In the genomic region with DNA sequence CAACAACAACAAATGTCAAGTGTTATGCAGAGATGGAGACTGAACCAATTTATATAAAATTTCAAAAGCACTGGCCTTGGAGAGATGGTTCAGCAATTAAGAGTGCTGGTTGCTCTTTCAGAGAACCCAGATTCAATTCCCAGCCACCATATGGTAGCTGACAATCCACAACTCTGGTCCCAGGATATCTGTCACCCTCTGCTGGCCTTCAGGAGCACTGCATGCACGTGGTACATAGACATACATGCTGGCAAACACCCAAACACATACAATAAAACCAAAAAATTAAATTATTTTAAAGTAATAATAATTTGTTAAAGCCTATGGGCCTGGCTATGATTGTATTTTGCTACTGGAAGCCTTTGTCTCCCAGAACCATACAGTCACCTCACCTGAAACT, we compare ENCODE assay signal across 12 mouse cellular contexts.
DNase-seq lines count a peak whose midpoint lies in the region; ATAC-seq and TF ChIP-seq lines count a peak whose summit lies in the region.
"Had no signal": no experiment of that assay in that cellular context is flagged by ENCODE, and none has a peak within 500 bp of the region (broad histone marks: within the 10 kb centered on the region; RNA-seq: fewer than 3 reads in every experiment).

No protein-coding gene starts in this region.

- H3K36me3 ChIP-seq in hindbrain, embryonic 11.5 days (ENCODE audit: control insufficient read depth, insufficient read depth, low read length) = no peaks in the 10 kb centered on the region
- no peaks in the 10 kb centered on the region for H3K36me3 ChIP-seq in hindbrain, embryonic 10.5 days
- no peaks in the 10 kb centered on the region for H3K36me3 ChIP-seq in lung, embryonic 14.5 days (ENCODE audit: insufficient read depth)
- H3K36me3 ChIP-seq: intestine, embryonic 15.5 days; neural tube, embryonic 13.5 days had no signal

- no peak overlapping the region for H3K4me3 ChIP-seq in hindbrain, embryonic 11.5 days (ENCODE audit: low read depth, low read length)
- no peak overlapping the region for H3K4me3 ChIP-seq in hindbrain, embryonic 10.5 days
- H3K4me3 ChIP-seq in lung, embryonic 14.5 days (ENCODE audit: low read depth, low read length) = no peak overlapping the region
- H3K4me3 ChIP-seq: intestine, embryonic 15.5 days; neural tube, embryonic 13.5 days had no signal

- peak; percentile 19 for DNase-seq in hindbrain, embryonic 11.5 days (ENCODE audit: low spot score)
- DNase-seq in hindbrain, embryonic 10.5 days (ENCODE audit: low spot score) = no peak
- peak; percentile 32 for DNase-seq in lung, embryonic 14.5 days
- no peak for DNase-seq in lung, adult 18-20 months
- peak; percentile 47 for DNase-seq in embryo, embryonic 10.5 days (ENCODE audit: low spot score)
- DNase-seq in right cerebral cortex, postnatal 14 days = no peak
- DNase-seq: adrenal gland, postnatal 25 days; right cerebral cortex, postnatal 4 days had no signal

- no peaks in the 10 kb centered on the region for H3K9me3 ChIP-seq in hindbrain, embryonic 11.5 days (ENCODE audit: control insufficient read depth, low read length)
- H3K9me3 ChIP-seq in hindbrain, embryonic 10.5 days = no peaks in the 10 kb centered on the region
- H3K9me3 ChIP-seq in lung, embryonic 14.5 days (ENCODE audit: low read depth, low read length) = no peaks in the 10 kb centered on the region
- H3K9me3 ChIP-seq: intestine, embryonic 15.5 days; neural tube, embryonic 13.5 days had no signal

- no peak overlapping the region for H3K9ac ChIP-seq in hindbrain, embryonic 11.5 days (ENCODE audit: low read depth, low read length)
- no peak overlapping the region for H3K9ac ChIP-seq in lung, embryonic 14.5 days
- H3K9ac ChIP-seq: intestine, embryonic 15.5 days; neural tube, embryonic 13.5 days had no signal

- H3K27ac ChIP-seq in hindbrain, embryonic 11.5 days (ENCODE audit: low read depth, low read length) = no peak overlapping the region
- H3K27ac ChIP-seq in hindbrain, embryonic 10.5 days = no peak overlapping the region
- no peak overlapping the region for H3K27ac ChIP-seq in lung, embryonic 14.5 days (ENCODE audit: low read depth)
- H3K27ac ChIP-seq: intestine, embryonic 15.5 days; neural tube, embryonic 13.5 days had no signal

- WGBS in hindbrain, embryonic 11.5 days = 31% methylated on average over 1 of the region's 1 CpGs
- 21% methylated on average over 1 of the region's 1 CpGs for WGBS in hindbrain, embryonic 10.5 days
- WGBS in lung, embryonic 14.5 days = 28% methylated on average over 1 of the region's 1 CpGs

- no peak for ATAC-seq in hindbrain, embryonic 11.5 days (ENCODE audit: low FRiP score)
- ATAC-seq in lung, embryonic 14.5 days (ENCODE audit: insufficient read depth) = no peak
- peak; percentile 58 for ATAC-seq in megakaryocyte progenitor cell, adult 5-6 weeks (replicated peaks; ENCODE audit: poor library complexity)
- ATAC-seq: intestine, embryonic 15.5 days had no signal

- no peaks in the 10 kb centered on the region for H3K4me1 ChIP-seq in hindbrain, embryonic 11.5 days (replicated peaks; ENCODE audit: control insufficient read depth, insufficient read depth, low read length)
- H3K4me1 ChIP-seq in hindbrain, embryonic 10.5 days (replicated peaks) = no peaks in the 10 kb centered on the region
- H3K4me1 ChIP-seq in lung, embryonic 14.5 days (ENCODE audit: insufficient read depth) = no peaks in the 10 kb centered on the region
- H3K4me1 ChIP-seq: intestine, embryonic 15.5 days; neural tube, embryonic 13.5 days had no signal

- no peak overlapping the region for H3K4me2 ChIP-seq in hindbrain, embryonic 11.5 days (replicated peaks; ENCODE audit: low read depth, low read length)
- H3K4me2 ChIP-seq in lung, embryonic 14.5 days = no peak overlapping the region
- H3K4me2 ChIP-seq: heart, embryonic 11.5 days; intestine, embryonic 15.5 days; neural tube, embryonic 13.5 days had no signal

- H3K27me3 ChIP-seq in hindbrain, embryonic 11.5 days (ENCODE audit: control insufficient read depth, insufficient read depth, low read length) = no peaks in the 10 kb centered on the region
- no peaks in the 10 kb centered on the region for H3K27me3 ChIP-seq in hindbrain, embryonic 10.5 days (ENCODE audit: insufficient read depth, poor library complexity, severe bottlenecking)
- no peaks in the 10 kb centered on the region for H3K27me3 ChIP-seq in lung, embryonic 14.5 days (ENCODE audit: insufficient read depth, low read length)
- H3K27me3 ChIP-seq: intestine, embryonic 15.5 days; neural tube, embryonic 13.5 days had no signal

- peak; percentile 63 for TF ChIP-seq CTCF in lung, embryonic 14.5 days (IDR thresholded peaks at IDR 0.05; ENCODE audit: low read depth)

Comparison
In these comparisons a context has a peak if more than half of its experiments do, and no peak if none do; other contexts are left out.
1. DNase-seq: peak in hindbrain, embryonic 11.5 days (single experiment), lung, embryonic 14.5 days (single experiment) and embryo, embryonic 10.5 days (single experiment); none in hindbrain, embryonic 10.5 days (single experiment), lung, adult 18-20 months (0 of 2) and right cerebral cortex, postnatal 14 days (single experiment).